8 mouse cellular contexts compared by ENCODE assay signal in genomic region chr19:6839615-6840474, GRCm38 (mm10). TPM values are rescaled to one million over a fixed set of nuclear protein-coding genes. Genes with fewer than 3 reads are reported as not detected.
DNase-seq lines count a peak whose midpoint lies in the region; ATAC-seq and TF ChIP-seq lines count a peak whose summit lies in the region.

No protein-coding gene starts in this region.

- H3K4me1 ChIP-seq in heart, adult 2 months (ENCODE audit: control insufficient read depth, insufficient read depth, low read length): peaks cover 8% of the 10 kb centered on the region
- no peaks in the 10 kb centered on the region; the same call in 1 of the 2 replicates for H3K4me1 ChIP-seq in embryonic fibroblast, embryonic 13.5 days (ENCODE audit: control insufficient read depth, insufficient read depth, low read length)
- H3K4me1 ChIP-seq in hindbrain, postnatal 0 days (ENCODE audit: insufficient read depth, low read length): peaks cover 8% of the 10 kb centered on the region; the same call in 1 of the 2 replicates
- peaks cover 4% of the 10 kb centered on the region; the same call in 1 of the 2 replicates for H3K4me1 ChIP-seq in liver, adult 2 months (ENCODE audit: control insufficient read depth, insufficient read depth, low read length)

- TF ChIP-seq CTCF in heart, adult 2 months (IDR thresholded peaks at IDR 0.05): no peak
- no peak for TF ChIP-seq CTCF in embryonic fibroblast, embryonic 13.5 days (IDR thresholded peaks at IDR 0.05; ENCODE audit: borderline replicate concordance, insufficient read depth, low read length)
- no peak for TF ChIP-seq CTCF in hindbrain, postnatal 0 days (IDR thresholded peaks at IDR 0.05; ENCODE audit: low read depth)
- TF ChIP-seq CTCF in liver, adult 2 months (IDR thresholded peaks at IDR 0.05; ENCODE audit: low read depth, low read length): no peak

- peak in 1 of 2 experiments; percentile 37 for DNase-seq in heart, adult 2 months
- DNase-seq in heart, adult 8-10 months (ENCODE audit: low spot score): no peak
- DNase-seq in T-cell, adult 2 months (ENCODE audit: low spot score): peak; percentile 10
- DNase-seq in hindbrain, postnatal 0 days (ENCODE audit: low spot score): peak; percentile 59
- no peak for DNase-seq in liver, adult 2 months (ENCODE audit: extremely low read depth, low read depth, low spot score)
- DNase-seq in naive thymus-derived CD4-positive, alpha-beta T cell, adult 2 months (ENCODE audit: low read depth): peak; percentile 36
- peak; percentile 64 for DNase-seq in yolk sac, embryonic 10.5 days (ENCODE audit: low spot score)

- no peaks in the 10 kb centered on the region for H3K9me3 ChIP-seq in hindbrain, postnatal 0 days (ENCODE audit: low read length)

- H3K4me3 ChIP-seq in heart, adult 2 months: peak overlapping the region; percentile 70
- H3K4me3 ChIP-seq in embryonic fibroblast, embryonic 13.5 days (ENCODE audit: insufficient read depth, low read length): peak overlapping the region; percentile 94
- peak overlapping the region; percentile 64 for H3K4me3 ChIP-seq in hindbrain, postnatal 0 days (ENCODE audit: low read length)
- H3K4me3 ChIP-seq in liver, adult 2 months (ENCODE audit: insufficient read depth, low read depth, low read length): peak overlapping the region; percentile 95

- H3K27ac ChIP-seq in heart, adult 2 months: peak overlapping the region; percentile 79
- peak overlapping the region; percentile 28; the same call in 1 of the 2 replicates for H3K27ac ChIP-seq in embryonic fibroblast, embryonic 13.5 days (ENCODE audit: insufficient read depth, low read length)
- H3K27ac ChIP-seq in hindbrain, postnatal 0 days: peak overlapping the region; percentile 56
- H3K27ac ChIP-seq in liver, adult 2 months (replicated peaks; ENCODE audit: insufficient read depth, low read depth, low read length): no peak overlapping the region

- intact Hi-C loops in heart, adult 2 months (cut with DNase I): loop anchor here (2.0 kb wide), 1 partner anchor 69 kb away; the partner anchor contains the start of gene Trmt112

- 10% methylated on average over 46 of the region's 46 CpGs for WGBS in heart, adult 2 months
- WGBS in hindbrain, postnatal 0 days: 1% methylated on average over 42 of the region's 46 CpGs
- WGBS in liver, adult 2 months: 15% methylated on average over 45 of the region's 46 CpGs

- peak overlapping the region; percentile 94 for H3K9ac ChIP-seq in heart, adult 2 months (ENCODE audit: low read depth, low read length)
- H3K9ac ChIP-seq in hindbrain, postnatal 0 days (replicated peaks; ENCODE audit: low read length): peak overlapping the region; percentile 80
- H3K9ac ChIP-seq in liver, adult 2 months (ENCODE audit: low read depth, low read length): peak overlapping the region; percentile 77

- no peaks in the 10 kb centered on the region for H3K79me2 ChIP-seq in heart, adult 2 months (replicated peaks; ENCODE audit: control insufficient read depth, insufficient read depth, low read length)
- no peaks in the 10 kb centered on the region for H3K79me2 ChIP-seq in liver, adult 2 months (ENCODE audit: control insufficient read depth, insufficient read depth, low read length)

- TF ChIP-seq POLR2A in heart, adult 2 months (IDR thresholded peaks at IDR 0.05; ENCODE audit: insufficient read depth, low read depth, low read length): no peak
- TF ChIP-seq POLR2A in embryonic fibroblast, embryonic 13.5 days (IDR thresholded peaks at IDR 0.05; ENCODE audit: low read depth, low read length): peak; percentile 31; the same call in 1 of the 2 replicates
- no peak for TF ChIP-seq POLR2A in liver, adult 2 months (IDR thresholded peaks at IDR 0.05; ENCODE audit: extremely low read depth, insufficient read depth, low read length)

- H3K4me2 ChIP-seq in hindbrain, postnatal 0 days (ENCODE audit: low read depth, low read length): peak overlapping the region; percentile 99

- H3K27me3 ChIP-seq in heart, adult 2 months (ENCODE audit: control insufficient read depth, insufficient read depth, low read length): no peaks in the 10 kb centered on the region
- no peaks in the 10 kb centered on the region for H3K27me3 ChIP-seq in hindbrain, postnatal 0 days (ENCODE audit: insufficient read depth, low read length)
- H3K27me3 ChIP-seq in liver, adult 2 months (ENCODE audit: control insufficient read depth, insufficient read depth, low read length): no peaks in the 10 kb centered on the region

- TF ChIP-seq EP300 in heart, adult 2 months (IDR thresholded peaks at IDR 0.05; ENCODE audit: insufficient read depth, low read depth, low read length): no peak

- ATAC-seq in hindbrain, postnatal 0 days: peak; percentile 70

- no peaks in the 10 kb centered on the region for H3K36me3 ChIP-seq in heart, adult 2 months (ENCODE audit: control insufficient read depth, insufficient read depth, low read length)
- peaks cover 8% of the 10 kb centered on the region; the same call in 1 of the 2 replicates for H3K36me3 ChIP-seq in hindbrain, postnatal 0 days (ENCODE audit: insufficient read depth, low read length)
- H3K36me3 ChIP-seq in liver, adult 2 months (ENCODE audit: control insufficient read depth, insufficient read depth, low read length): peaks cover under 1% of the 10 kb centered on the region; the same call in 1 of the 2 replicates

RNA-seq across cellular contexts. Expression of gene Rps6ka4, which starts 0.6 kb away (rescaled TPM):
- 10 to 100 TPM; 15.9 to 17.9 TPM for total RNA-seq in heart, adult 2 months (2021)
- polyA plus RNA-seq in heart, adult 2 months (2012; rRNA removed): 11.8 and 12.9 TPM in 2 replicates
- total RNA-seq in heart, adult 8-10 months (2022): 10 to 100 TPM; 15.0 to 20.0 (median 17.5) TPM
- polyA plus RNA-seq in embryonic fibroblast, embryonic 13.5 days (2011; ENCODE audit: insufficient read length, low read depth, missing spikeins): 32.6 and 36.8 TPM in 2 replicates
- total RNA-seq in hindbrain, postnatal 0 days (2014; rRNA removed): 26.0 and 27.7 TPM in 2 replicates
- polyA plus RNA-seq in hindbrain, postnatal 0 days (2015; fragmentation: Nextera tagmentation; extraction: Ambion mirVana): 19.5 and 22.1 TPM in 2 replicates
- 3.9 and 5.8 TPM in 2 replicates for total RNA-seq in liver, adult 2 months (2014; rRNA removed)
- 7.8 and 8.4 TPM in 2 replicates for polyA plus RNA-seq in liver, adult 2 months (2012; rRNA removed)

RNA-seq across cellular contexts. Expression of gene Ccdc88b, which starts 18.2 kb away (rescaled TPM):
- total RNA-seq in heart, adult 2 months (2021): 1 to 10 TPM in 1 of 2 experiments, under 1 TPM in 1; 0.86 to 1.0 TPM
- 0.94 and 1.8 TPM in 2 replicates for polyA plus RNA-seq in heart, adult 2 months (2012; rRNA removed)
- total RNA-seq in heart, adult 8-10 months (2022): under 1 TPM; 0.44 to 0.89 (median 0.66) TPM
- 0.18 TPM in 1 of 2 replicates, not detected in the other for polyA plus RNA-seq in embryonic fibroblast, embryonic 13.5 days (2011; ENCODE audit: insufficient read length, low read depth, missing spikeins)
- 1.8 and 2.2 TPM in 2 replicates for total RNA-seq in hindbrain, postnatal 0 days (2014; rRNA removed)
- polyA plus RNA-seq in hindbrain, postnatal 0 days (2015; fragmentation: Nextera tagmentation; extraction: Ambion mirVana): 1.2 and 1.5 TPM in 2 replicates
- 0.60 and 1.4 TPM in 2 replicates for total RNA-seq in liver, adult 2 months (2014; rRNA removed)
- 1.9 TPM in 2 replicates for polyA plus RNA-seq in liver, adult 2 months (2012; rRNA removed)

Comparison
In these comparisons a context has a peak if more than half of its experiments do, and no peak if none do; other contexts are left out.
1. DNase-seq: peak in T-cell, adult 2 months (single experiment), hindbrain, postnatal 0 days (single experiment), naive thymus-derived CD4-positive, alpha-beta T cell, adult 2 months (single experiment) and yolk sac, embryonic 10.5 days (single experiment); none in heart, adult 8-10 months (single experiment) and liver, adult 2 months (single experiment).
2. Peak in every context shown above with its lines, with median percentiles within 50 percentile points of each other: H3K4me3 ChIP-seq and H3K9ac ChIP-seq.